Mouse (Mus musculus): ENCODE results near the gene Olfr322.

DNA sequence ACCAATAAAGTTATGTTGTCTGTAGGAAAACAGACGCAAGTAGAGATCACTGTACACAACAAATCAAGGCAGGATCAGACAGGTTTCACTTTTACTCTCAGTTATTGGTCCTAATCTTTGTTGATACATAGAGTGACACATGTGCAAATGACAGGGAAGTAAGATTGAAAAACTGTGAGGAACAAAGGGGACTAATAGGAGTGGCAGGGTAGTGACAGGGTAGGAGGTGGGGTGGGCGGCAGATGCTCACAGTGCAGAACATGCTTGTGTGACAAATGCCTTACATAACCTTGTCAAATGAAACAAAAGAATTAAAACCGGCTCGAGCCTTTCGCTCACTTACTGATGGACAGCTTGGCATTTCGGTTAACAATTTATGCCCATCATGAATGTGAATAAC is 39.8 kb upstream of the Olfr322 start:
- TF ChIP-seq GATA1 (IDR thresholded peaks at IDR 0.05; ENCODE audit: borderline replicate concordance, low read length): no peak
- TF ChIP-seq FLI1 (IDR thresholded peaks at IDR 0.05; ENCODE audit: low read length): no peak
